Mouse (Mus musculus) spleen, adult 2 months (tissue): ENCODE data around the gene Lefty2.
"Not testable (repeated sequence)": the region's sequence is repeated elsewhere in the genome, so short reads cannot be mapped to it uniquely, and the experiment has no call there.

Experiments
- CTCF ChIP-seq: fragments of 200-500 bp; IDR thresholded peaks from 2 replicates; pipeline ENCODE4 v1.5.1; 2011; ENCODE audit warnings: mild to moderate bottlenecking, inconsistent platforms; ENCODE audit not compliant: insufficient read depth, insufficient read length, insufficient replicate concordance; ENCODE audit errors: extremely low read depth
- POLR2A ChIP-seq: fragments of 200-500 bp; IDR thresholded peaks from 2 replicates; pipeline ENCODE4 v1.6.1; 2011; ENCODE audit warnings: low read depth, low read length, inconsistent platforms

- TF ChIP-seq CTCF, POLR2A: not testable (repeated sequence)
Observed at GRCm38 (mm10) chr1:180936610-180937398, 43.9 kb downstream of the Lefty2 start.
